Mouse (Mus musculus) hematopoietic stem cell, adult 5-6 weeks (primary cell): ENCODE data around the gene Nuak2. TPM values are rescaled to one million over a fixed set of nuclear protein-coding genes. Genes with fewer than 3 reads are reported as not detected.
A peak's percentile ranks its signal among the peaks of the same experiment; 100 is the strongest.

Experiments used
- ATAC-seq, 2 experiments: fragments of 125-278 bp in 1 of 2; replicated peaks in 1 of 2; 2 replicates each; pipeline ENCODE4 v1.8.0; 2016 to 2017; ENCODE audit warnings: inconsistent platforms in 2 of 2, mild to moderate bottlenecking in 2 of 2, moderate number of reproducible peaks in 2 of 2, low read depth in 1 of 2, moderate TSS enrichment in 1 of 2; ENCODE audit not compliant: low FRiP score in 2 of 2, poor library complexity in 2 of 2, severe bottlenecking in 2 of 2, insufficient read depth in 1 of 2, low TSS enrichment in 1 of 2
- total RNA-seq: library from RNA; stranded (forward); fragments of 172-1452, 232-1000 nt; gene quantifications from 2 replicates; pipeline ENCODE4 v1.2.3, GENCODE M21; 2017

Gene Nuak2
- total RNA-seq, 1 experiment from 2014 or later: 7.3 TPM

DNA sequence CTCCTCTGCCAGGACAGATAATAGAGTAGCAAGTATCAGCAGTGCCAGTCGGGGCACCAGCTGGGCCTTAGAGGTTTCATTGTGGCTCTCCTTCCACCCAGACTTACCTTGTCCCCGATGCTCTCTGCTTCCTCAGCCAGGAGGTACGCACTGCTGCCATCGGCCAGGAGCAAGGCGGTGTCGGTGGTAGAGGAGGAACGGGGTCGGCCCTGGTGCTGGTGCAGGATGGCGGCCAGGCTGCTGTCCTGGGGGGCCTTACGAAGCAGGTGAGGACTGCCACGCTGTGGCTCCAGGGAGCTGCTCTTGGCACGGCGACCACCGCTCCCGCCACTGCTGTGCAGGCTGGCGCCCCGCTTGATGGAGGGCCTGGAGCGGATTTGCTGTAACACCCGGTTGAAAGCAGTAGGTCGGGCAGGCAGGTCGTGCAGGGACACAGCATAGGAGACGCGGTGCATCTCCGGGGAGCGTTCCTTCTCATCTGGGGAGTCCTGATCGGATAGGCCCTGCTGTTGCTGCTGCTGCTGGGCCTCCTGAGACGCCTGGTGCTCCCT is 64.7 kb downstream of the Nuak2 start:
- ATAC-seq: no peak

DNA sequence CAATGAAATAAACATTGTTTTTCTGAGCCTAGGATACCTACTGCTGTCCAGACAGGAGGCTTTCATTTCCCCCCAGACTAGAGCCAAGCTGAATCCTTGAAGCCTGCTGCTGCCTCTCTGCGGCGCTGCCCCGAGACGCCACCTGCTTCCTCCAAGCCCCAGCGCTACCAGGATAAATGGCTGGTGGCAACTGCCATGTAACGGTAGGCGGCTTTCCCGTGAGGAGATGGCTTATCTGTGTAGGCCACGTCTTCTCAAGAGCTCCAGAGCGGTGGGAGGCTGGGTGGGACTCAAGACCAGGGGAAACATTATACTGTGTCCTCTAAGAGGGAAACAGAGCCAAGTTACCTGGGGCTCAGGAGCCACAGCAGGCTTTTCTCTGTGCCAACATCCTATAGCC is 66.0 kb downstream of the Nuak2 start:
- ATAC-seq: peak; percentile 67 to 72

Other genes starting within 250 kb of the Nuak2 start
- 0.79 and 2.9 TPM in 2 replicates for gene Mfsd4a, start 248.1 kb upstream of the Nuak2 start, total RNA-seq
- gene Cdk18, start 176.4 kb upstream of the Nuak2 start, total RNA-seq: 4.5 and 6.4 TPM in 2 replicates
- gene Lemd1, start 124.7 kb upstream of the Nuak2 start, total RNA-seq: not detected in 2 replicates
- gene AC124108.1, start 124.7 kb upstream of the Nuak2 start, total RNA-seq: not detected in 2 replicates
- not detected in 2 replicates for gene Gm10188, start 86.4 kb upstream of the Nuak2 start, total RNA-seq
- gene Klhdc8a, start 17.5 kb upstream of the Nuak2 start, total RNA-seq: not detected in 2 replicates
- gene Tmcc2, start 75.2 kb downstream of the Nuak2 start, total RNA-seq: 9.4 and 10.1 TPM in 2 replicates
- gene Dstyk, start 101.4 kb downstream of the Nuak2 start, total RNA-seq: 29.6 and 42.8 TPM in 2 replicates
- 62.4 and 63.9 TPM in 2 replicates for gene Rbbp5, start 161.2 kb downstream of the Nuak2 start, total RNA-seq
- 3.0 and 7.1 TPM in 2 replicates for gene Tmem81, start 190.1 kb downstream of the Nuak2 start, total RNA-seq
- not detected in 2 replicates for gene Cntn2, start 227.1 kb downstream of the Nuak2 start, total RNA-seq